Mouse (Mus musculus) olfactory bulb, adult 2 months (tissue): ENCODE measurements around the gene Ptpn6.

Experiments used
- CTCF ChIP-seq: fragments of 200-500 bp; IDR thresholded peaks from 2 replicates; pipeline ENCODE4 v1.5.1; 2012; ENCODE audit warnings: low read depth, mild to moderate bottlenecking, low read length, moderate library complexity; ENCODE audit not compliant: insufficient read depth
- POLR2A ChIP-seq: fragments of 200-500 bp; IDR thresholded peaks from 2 replicates; pipeline ENCODE4 v1.6.1; 2012; ENCODE audit warnings: mild to moderate bottlenecking, low read depth, low read length, moderate library complexity; ENCODE audit not compliant: insufficient read depth

- no peak for TF ChIP-seq POLR2A
- TF ChIP-seq CTCF = no peak
These were observed 50.3 kb downstream of the Ptpn6 start for GRCm38 (mm10) chr6:124688151-124688758.
